Mouse (Mus musculus): ENCODE measurements at regions not wholly inside any gene's neighbourhood (a gene's known extent, or its start where the extent isn't known, plus 50 kb on each side); places are given as distances from the start of the nearest gene placed in this dataset.

DNA sequence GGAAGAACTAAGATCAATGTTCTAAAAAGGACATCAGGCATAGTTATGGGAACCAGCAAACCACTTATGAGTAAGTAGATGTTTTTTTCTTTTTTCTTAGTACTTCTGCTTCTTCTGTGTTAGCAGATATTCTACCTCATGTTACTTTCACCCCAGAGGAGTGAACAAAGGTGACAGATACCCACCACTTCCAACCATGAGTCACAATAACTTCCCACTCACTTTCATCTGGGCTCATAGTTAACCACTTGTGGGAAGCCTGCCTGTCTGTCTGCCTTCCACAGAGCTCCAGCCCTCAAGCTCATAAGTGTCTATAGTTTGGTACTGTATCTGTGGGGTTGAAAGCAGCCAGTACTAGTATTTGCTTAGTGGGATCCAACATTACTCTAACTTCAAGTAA is 485.7 kb upstream of the Acvr2a start:
- TF ChIP-seq CTCF (IDR thresholded peaks at IDR 0.05; ENCODE audit: low read depth) (no peak), EP300 (optimal IDR thresholded peaks at IDR 0.05) (no peak)
